Mouse (Mus musculus): ENCODE data around the gene Ddx3x.
A peak's percentile ranks its signal among the peaks of the same experiment; 100 is the strongest.
"Not testable (repeated sequence)": the region's sequence is repeated elsewhere in the genome, so short reads cannot be mapped to it uniquely, and the experiment has no call there.

Gene Ddx3x

DNA sequence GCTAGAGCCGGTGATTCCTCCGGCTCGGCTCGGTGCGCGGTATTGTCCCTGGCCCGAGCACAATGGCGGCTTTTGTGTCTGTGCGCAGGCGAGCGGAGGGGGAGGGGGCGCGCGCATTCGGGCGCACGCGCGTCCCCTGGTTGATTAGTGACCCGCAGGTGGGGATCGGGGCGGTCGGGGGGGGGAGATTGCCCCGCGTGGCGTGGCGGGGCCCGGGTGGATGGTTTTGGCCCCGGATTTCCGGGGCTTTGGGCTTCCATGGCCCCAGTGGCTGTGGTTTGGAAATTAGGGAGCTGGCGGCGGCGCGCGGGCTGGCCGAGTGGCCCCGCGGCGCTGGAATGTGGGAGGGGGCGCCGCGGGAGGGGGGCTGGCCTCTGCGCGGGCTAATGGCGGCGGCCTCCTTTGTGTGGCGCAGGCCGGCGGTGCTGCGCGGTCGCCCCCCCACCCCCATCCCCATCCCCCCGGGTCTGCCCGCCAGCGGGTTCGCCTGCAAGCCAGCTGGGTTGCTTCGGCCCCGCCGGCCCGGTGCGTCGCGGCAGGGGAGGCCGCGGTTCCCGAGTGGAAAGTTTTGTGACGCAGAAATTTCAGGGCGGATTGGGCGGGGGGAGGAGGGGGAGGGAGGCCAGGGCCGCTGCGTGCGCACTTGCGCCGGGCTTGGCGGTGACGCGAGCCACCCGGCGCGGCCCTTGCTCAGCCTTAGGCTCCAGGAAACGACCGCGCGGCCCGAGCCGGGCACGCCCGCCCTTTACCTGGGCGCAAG lies 739 bp downstream of the Ddx3x start:
- peak; percentile 28 to 41 for DNase-seq (ENCODE audit: low spot score in 2 of 2)

DNA sequence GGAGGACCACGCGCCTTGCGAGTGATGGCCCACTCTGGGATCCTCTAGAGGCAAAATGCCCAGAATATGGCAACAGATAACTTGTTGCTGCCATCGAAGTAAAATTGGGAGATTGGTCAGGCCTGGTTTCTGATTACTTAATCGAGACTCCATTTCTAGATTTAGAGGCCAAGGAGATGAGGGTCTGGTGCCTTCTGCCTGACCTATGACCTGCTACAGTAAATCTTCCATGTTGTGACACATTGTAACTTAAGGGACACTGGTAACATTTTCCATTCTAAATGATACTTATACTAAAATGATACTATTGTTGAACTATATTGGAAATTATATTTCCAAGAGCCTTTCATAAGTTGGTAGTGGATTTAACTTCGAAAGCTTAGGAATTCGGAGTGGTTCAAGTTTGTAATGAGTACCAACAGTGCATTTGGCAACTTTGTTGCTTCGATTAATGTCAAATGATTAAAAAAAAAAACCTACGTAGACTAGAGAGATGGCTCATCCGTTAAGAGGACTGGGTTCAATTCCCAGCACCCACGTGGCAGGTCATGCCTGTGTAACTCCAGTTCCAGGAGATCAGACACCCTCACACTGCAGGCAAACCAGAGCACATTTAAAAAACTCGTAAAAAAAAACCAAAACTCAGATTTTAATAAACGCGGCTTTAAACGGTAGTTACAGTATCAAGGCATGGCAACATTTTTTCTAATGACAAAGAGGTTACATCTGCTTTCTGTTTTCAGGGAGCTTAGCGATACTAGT lies 1.5 kb downstream of the Ddx3x start:
- no peak for DNase-seq (ENCODE audit: low spot score in 2 of 2)

DNA sequence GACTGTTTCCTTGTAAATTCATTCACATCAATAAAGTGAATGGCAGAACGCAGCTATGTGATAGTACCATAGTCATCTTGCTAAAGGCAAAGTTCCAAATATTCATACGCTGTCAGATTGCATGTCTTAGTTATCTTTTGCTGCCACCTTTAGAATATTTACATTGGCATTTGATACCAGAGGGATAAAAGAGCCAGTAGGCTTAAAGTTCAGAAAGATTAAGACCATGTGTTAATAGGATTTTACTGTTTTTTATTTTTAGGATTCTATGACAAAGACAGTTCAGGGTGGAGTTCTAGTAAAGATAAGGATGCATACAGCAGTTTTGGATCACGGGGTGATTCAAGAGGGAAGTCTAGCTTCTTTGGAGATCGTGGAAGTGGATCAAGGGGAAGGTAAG lies 5.0 kb downstream of the Ddx3x start:
- DNase-seq (ENCODE audit: low spot score in 2 of 2), result no peak

DNA sequence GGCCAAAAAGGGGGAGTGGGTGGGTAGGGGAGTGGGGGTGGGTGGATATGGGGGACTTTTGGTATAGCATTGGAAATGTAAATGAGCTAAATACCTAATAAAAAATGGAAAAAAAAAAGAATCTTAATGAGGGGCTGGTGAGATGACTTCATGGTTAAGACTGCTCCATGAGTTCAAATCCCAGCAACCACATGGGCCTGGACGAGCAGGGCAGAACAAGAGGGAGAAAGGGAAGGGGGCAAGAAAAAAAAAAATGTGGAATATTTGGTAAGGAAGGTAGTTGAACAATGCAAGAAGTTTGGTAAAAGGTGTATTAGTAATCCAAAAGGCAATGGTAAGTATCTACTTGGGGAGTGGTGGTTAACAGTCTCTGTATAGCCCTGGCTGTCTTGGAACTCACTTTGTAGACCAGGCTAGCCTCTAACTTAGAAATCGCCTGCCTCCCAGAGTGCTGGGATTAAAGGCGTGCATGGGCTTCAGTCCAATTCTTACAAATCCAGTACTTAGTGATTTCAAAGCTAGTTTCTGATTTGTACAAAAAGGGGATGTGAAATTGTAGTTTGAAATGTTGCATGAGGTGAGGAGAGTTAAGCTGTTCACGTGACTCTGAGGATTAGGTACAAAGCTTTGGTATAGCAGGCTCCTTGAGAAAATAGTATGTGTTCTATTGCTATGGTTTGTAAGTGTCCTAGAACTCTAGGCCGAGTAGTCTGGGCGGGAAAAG lies 13.9 kb downstream of the Ddx3x start:
- no peak for DNase-seq (ENCODE audit: low spot score in 2 of 2)

DNA sequence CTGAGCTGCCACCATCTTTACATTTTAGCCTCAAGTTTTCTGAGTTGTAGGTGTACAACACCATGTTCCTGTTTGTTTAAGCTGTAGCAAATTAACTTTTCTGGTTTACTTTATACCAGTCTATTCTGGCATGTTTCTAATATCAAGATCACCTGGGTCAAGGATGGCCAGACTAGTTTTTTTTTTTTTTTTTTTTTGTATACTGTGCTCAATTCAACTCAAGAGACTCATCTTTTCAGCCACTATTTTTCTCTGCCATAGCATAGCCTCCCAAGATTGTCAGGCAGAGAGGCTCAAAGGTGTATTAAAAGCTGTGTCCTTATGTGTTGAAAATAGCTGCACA lies 14.4 kb downstream of the Ddx3x start:
- DNase-seq (ENCODE audit: low spot score in 2 of 2), result no peak

DNA sequence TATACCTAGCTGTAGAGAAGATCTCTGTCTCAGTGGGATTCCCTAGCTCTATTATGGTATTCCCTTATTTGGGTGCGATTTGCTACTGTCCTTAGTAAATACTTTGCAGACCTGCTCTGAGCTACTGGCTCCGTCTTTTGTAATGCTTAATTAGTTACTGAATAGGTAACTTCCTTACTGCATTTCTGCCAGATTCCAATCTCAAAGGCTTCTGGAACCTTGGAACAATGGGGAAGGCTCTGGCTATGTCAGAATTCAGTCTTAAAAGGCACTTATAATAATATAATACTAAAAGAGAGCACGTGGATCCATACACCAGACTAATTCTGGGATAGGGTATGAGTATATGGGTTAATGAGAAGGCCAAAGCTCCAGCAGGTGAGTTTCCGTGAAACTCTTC lies 15.5 kb downstream of the Ddx3x start:
- not testable (repeated sequence) for DNase-seq (ENCODE audit: low spot score in 2 of 2)

DNA sequence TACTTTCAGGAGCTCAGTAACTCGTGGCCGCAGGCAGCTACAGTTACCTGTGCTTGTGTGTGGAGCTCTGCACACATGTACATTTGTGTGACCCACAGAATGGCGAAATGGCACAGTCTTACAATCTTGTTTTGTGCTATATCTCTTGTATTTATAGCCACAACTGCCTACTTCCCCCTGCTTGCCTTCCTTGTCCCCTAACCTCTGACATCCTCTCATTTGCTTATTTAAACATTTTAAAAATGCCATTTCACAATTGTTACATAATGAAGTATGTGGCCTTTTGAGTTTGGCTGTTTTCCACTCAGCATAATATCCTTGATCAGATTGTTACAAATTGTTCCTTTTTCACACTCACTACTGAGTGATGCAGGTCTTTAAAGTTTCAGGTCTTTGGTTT lies 25.4 kb downstream of the Ddx3x start:
- no peak for DNase-seq (ENCODE audit: low spot score in 2 of 2)

DNA sequence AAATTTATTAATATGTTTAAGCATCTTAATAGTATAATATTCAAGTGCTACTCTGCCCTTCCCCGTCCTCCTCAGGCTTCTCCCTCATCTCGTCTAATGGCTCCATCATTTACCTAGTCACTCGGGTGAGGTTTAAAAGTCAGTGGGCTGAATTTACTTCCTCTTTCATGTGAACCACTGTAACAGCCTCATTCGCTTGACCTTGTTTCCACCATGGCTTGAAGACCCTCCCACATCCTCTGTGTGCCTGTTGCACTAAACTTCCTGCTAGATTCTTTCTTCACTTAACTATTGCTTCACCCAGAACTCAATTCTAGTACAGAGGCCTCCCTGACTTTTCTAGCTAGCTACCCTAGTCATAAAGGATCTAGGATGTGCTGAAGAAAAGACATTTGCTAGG lies 30.6 kb downstream of the Ddx3x start:
- no peak for DNase-seq (ENCODE audit: low spot score in 2 of 2)

DNA sequence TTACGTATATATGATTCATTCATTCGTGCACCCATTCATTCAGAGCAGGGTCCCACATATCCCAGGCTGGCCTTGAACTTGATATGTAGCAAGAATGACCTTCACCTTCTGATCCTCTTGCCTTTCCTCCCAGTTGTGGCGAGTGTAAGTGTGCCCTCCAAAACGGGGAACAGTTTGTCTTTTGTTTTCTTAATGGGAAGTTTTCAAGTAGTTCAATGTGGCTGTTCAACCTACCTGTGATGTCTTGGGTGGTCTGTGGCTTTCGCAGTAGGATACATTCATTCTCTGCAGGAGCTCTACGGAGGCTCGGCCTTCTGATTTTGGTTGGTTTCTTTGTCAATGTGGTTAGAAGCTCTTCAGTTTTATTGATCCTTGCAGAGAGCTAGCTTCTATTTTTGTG lies 48.8 kb downstream of the Ddx3x start:
- DNase-seq (ENCODE audit: low spot score in 2 of 2), result no peak

All from frontal cortex, postnatal 36 days (tissue).